Mouse (Mus musculus) lung, embryonic 14.5 days (tissue): ENCODE results near the gene Rbm14. TPM values are rescaled to one million over a fixed set of nuclear protein-coding genes. Genes with fewer than 3 reads are reported as not detected.
"Not testable (repeated sequence)": the region's sequence is repeated elsewhere in the genome, so short reads cannot be mapped to it uniquely, and the experiment has no call there.

Experiments
- ATAC-seq: fragments of 200-750 bp; cut with Nextera tagmentation; 2 replicates; pipeline ENCODE4 v1.8.0; 2017; ENCODE audit warnings: mild to moderate bottlenecking, moderate TSS enrichment, moderate library complexity; ENCODE audit not compliant: insufficient read depth
- DNase-seq: peaks from one replicate; pipeline ENCODE4 v3.0.0-alpha.2; 2015
- H3K27ac ChIP-seq: fragments of 300-500 bp; sonication (generic); 2 replicates; pipeline ENCODE4 v1.5.1; 2014; ENCODE audit warnings: low read depth, mild to moderate bottlenecking, moderate library complexity
- H3K27me3 ChIP-seq: fragments of 300-500 bp; sonication (generic); 2 replicates; pipeline ENCODE4 v1.6.1; 2014; ENCODE audit warnings: low read length, control low read depth; ENCODE audit not compliant: insufficient read depth
- H3K36me3 ChIP-seq: fragments of 300-500 bp; sonication (generic); 2 replicates; pipeline ENCODE4 v1.6.1; 2014; ENCODE audit warnings: control low read depth; ENCODE audit not compliant: insufficient read depth
- H3K4me1 ChIP-seq: fragments of 300-500 bp; sonication (generic); 2 replicates; pipeline ENCODE4 v1.6.1; 2014; ENCODE audit warnings: antibody characterized with exemption, control low read depth; ENCODE audit not compliant: insufficient read depth
- H3K4me2 ChIP-seq: fragments of 300-500 bp; sonication (generic); 2 replicates; pipeline ENCODE4 v1.6.1; 2014; ENCODE audit warnings: mild to moderate bottlenecking
- H3K4me3 ChIP-seq: fragments of 300-500 bp; sonication (generic); 2 replicates; pipeline ENCODE4 v1.5.1; 2014; ENCODE audit warnings: low read depth, low read length
- H3K9ac ChIP-seq: fragments of 300-500 bp; sonication (generic); 2 replicates; pipeline ENCODE4 v1.6.1; 2014
- H3K9me3 ChIP-seq: fragments of 300-500 bp; sonication (generic); 2 replicates; pipeline ENCODE4 v1.6.1; 2016; ENCODE audit warnings: low read depth, low read length, control low read depth
- CTCF ChIP-seq: IDR thresholded peaks from 2 replicates; pipeline ENCODE4 v1.5.1; 2016; ENCODE audit warnings: antibody characterized with exemption, low read depth
- WGBS: fragments of 180-500 bp; shearing (Covaris S2); extraction: QIAGEN DNeasy Blood & Tissue Kit; methylation state at CpG from one replicate; pipeline ENCODE4 v1.1.7; 2014; 5-methylcytosine and 5-hydroxymethylcytosine counted together
- polyA plus RNA-seq: library from polyadenylated mRNA; unstranded; fragments of >200 nt; fragmentation: Nextera tagmentation; extraction: Ambion mirVana; gene quantifications from 2 replicates; pipeline ENCODE4 v1.2.1, GENCODE M21; 2014

Gene Rbm14
- polyA plus RNA-seq, 1 experiment from 2014 or later = 101 TPM

DNA sequence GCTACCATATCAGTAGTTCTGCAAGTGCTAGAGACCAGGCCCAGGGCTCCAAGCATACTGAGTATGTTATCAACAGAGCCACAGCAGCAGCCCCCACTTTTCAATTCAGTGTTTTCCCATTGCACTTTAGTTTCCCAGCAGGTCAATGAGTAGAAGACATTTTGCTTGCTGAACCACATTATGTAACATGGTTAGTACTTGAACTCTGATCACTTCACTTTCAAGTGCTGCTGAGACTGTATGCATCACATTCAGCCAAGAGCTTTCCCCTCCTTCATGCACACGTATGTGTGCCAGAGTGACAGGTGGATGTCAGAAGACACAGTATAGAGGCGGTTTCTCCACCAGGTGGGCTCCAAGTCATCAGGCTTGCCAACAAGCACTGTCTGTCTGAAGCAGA, 28.5 kb downstream of the Rbm14 start:
- Histone ChIP-seq H3K4me2 (no peak overlapping the region), H3K27ac (no peak overlapping the region), H3K9ac (no peak overlapping the region), H3K9me3 (no peaks in the 10 kb centered on the region), H3K4me3 (no peak overlapping the region), H3K27me3 (no peaks in the 10 kb centered on the region), H3K4me1 (no peaks in the 10 kb centered on the region), H3K36me3 (peaks cover 91% of the 10 kb centered on the region)
- WGBS = 76% methylated on average over 2 of the region's 2 CpGs
- ATAC-seq (no peak), DNase-seq (no peak)
- no peak for TF ChIP-seq CTCF

DNA sequence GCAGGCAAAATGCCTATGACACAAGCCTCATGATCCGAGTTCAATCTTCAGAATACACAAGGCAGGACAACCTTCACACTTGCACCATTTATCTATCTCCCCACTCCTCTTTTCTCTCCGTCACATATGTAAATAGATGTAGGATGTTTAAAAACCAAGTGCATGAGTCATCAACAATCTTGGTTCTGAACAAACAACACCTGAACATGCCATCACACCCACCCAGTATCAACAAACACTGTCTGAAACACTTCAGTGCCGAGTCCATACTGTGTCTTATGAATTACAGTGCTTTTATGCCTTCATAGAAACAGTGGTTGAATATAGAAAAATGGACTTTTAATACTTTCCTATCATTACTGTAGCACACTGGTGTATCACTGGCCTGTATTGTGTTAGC, 38.6 kb downstream of the Rbm14 start:
- DNase-seq (no peak), ATAC-seq (no peak)
- Histone ChIP-seq H3K9ac (no peak overlapping the region), H3K27ac (no peak overlapping the region), H3K4me1 (no peaks in the 10 kb centered on the region), H3K4me2 (no peak overlapping the region), H3K36me3 (peaks cover 95% of the 10 kb centered on the region), H3K27me3 (no peaks in the 10 kb centered on the region), H3K9me3 (no peaks in the 10 kb centered on the region), H3K4me3 (no peak overlapping the region)
- WGBS = 45% methylated on average over 3 of the region's 3 CpGs
- no peak for TF ChIP-seq CTCF

DNA sequence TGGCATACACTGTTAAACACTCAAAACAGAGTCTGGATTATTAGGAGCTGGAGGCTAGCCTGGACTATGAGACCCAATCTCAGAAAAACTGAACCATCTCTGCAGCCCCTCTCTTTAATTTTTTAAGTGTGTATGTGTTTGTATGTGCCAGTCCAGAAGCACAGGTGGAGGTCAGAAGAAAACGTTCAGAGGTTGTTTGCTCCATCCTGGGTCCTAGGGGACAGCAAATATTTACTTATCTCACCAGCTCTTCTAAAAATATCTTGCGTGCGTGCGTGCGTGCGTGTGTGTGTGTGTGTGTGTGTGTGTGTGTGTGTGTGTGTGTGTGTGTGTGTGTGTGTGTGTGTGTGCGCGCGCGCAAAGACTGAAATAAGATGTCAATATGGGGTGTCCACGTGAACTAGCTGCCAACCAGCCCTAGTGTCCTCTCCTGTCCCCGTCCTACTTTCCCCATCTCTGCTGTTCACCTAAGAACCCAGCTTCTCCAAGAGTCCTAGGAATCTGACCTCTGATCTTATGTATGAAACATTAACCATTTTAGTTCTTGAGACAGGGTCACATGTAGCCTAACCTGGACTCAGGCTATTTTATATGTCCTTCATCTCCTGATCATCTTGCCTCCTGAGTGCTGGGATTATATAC, 43.8 kb downstream of the Rbm14 start:
- H3K27me3 ChIP-seq = no peaks in the 10 kb centered on the region
- no peaks in the 10 kb centered on the region for H3K4me1 ChIP-seq
- WGBS = 71% methylated on average over 12 of the region's 12 CpGs
- no peak overlapping the region for H3K4me3 ChIP-seq
- peaks cover 95% of the 10 kb centered on the region for H3K36me3 ChIP-seq
- no peak for DNase-seq
- H3K9me3 ChIP-seq = no peaks in the 10 kb centered on the region
- no peak overlapping the region for H3K9ac ChIP-seq
- H3K4me2 ChIP-seq = no peak overlapping the region
- no peak overlapping the region for H3K27ac ChIP-seq
- no peak for TF ChIP-seq CTCF
- no peak for ATAC-seq

DNA sequence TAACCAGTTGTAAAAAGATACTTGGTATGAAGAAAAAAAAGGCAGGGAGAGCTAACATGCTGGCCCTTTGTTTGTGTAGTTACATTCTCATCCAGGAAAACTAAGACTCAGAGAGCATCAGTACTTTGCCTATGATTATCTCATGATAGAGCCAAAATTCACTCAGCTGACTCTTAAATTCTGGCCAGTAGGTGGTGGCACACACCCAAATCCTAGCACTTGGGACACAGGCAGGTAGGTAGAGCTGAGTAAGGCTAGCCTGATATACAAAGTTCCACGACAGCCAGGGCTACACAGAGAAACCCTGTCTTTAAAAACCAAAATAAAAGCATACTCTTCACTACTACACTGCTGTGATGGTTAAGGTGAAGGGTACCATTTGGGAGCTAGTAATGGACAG, 48.6 kb downstream of the Rbm14 start:
- Histone ChIP-seq H3K4me3 (no peak overlapping the region), H3K4me1 (peaks cover 2% of the 10 kb centered on the region; the same call in 1 of the 2 replicates), H3K9me3 (no peaks in the 10 kb centered on the region), H3K27me3 (no peaks in the 10 kb centered on the region), H3K9ac (no peak overlapping the region), H3K36me3 (peaks cover 90% of the 10 kb centered on the region), H3K27ac (no peak overlapping the region), H3K4me2 (no peak overlapping the region)
- WGBS = 61% methylated on average over 1 of the region's 1 CpGs
- no peak for ATAC-seq
- DNase-seq = no peak
- TF ChIP-seq CTCF = peak; percentile 26; the same call in 1 of the 2 replicates

DNA sequence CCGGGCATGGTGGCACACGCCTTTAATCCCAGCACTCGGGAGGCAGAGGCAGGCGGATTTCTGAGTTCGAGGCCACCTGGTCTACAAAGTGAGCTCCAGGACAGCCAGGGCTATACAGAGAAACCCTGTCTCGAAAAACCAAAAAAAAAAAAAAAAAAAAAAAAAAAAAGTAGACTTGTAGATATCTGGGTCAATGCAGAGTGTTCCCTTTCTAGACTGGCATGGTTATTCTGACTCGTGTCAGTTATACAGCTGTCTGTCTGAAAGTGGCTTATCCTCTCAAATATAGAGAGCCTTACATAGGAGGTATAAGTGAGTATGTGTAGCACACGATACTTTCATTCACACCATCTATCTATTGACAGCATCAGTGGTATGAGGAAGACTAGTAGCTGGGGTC, 50.9 kb downstream of the Rbm14 start:
- ATAC-seq, H3K4me1 ChIP-seq, H3K4me2 ChIP-seq, H3K9me3 ChIP-seq, H3K4me3 ChIP-seq, H3K9ac ChIP-seq, H3K27me3 ChIP-seq, DNase-seq, H3K27ac ChIP-seq: not testable (repeated sequence)
- 87% methylated on average over 8 of the region's 8 CpGs for WGBS
- peaks cover 73% of the 10 kb centered on the region for H3K36me3 ChIP-seq

DNA sequence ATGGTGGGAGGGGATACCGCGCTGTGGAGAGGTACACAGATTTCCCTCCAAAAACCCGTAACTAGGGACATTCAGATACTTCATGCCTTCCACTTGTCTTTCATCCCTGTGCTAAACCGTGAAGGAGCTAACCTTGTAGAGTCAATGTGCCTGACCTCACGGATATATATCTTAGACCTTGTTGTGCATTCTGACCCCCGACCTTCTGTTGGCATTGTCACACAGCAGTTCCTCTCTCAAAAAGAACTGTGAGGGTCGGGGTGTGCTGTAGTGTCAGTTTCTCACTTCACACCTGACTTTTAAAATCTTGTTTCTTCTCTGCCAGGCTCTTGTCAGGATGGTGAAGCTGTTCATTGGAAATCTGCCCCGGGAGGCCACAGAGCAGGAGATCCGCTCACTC, 54.5 kb downstream of the Rbm14 start:
- TF ChIP-seq CTCF = no peak
- Histone ChIP-seq H3K9me3 (no peaks in the 10 kb centered on the region), H3K4me2 (peak overlapping the region; percentile 75), H3K4me1 (peaks cover 6% of the 10 kb centered on the region; the same call in 1 of the 2 replicates), H3K4me3 (peak overlapping the region; percentile 60), H3K36me3 (peaks cover 38% of the 10 kb centered on the region), H3K27ac (peak overlapping the region; percentile 91), H3K27me3 (no peaks in the 10 kb centered on the region), H3K9ac (peak overlapping the region; percentile 73)
- no peak for ATAC-seq
- DNase-seq = no peak
- WGBS = under 1% methylated on average over 9 of the region's 9 CpGs

DNA sequence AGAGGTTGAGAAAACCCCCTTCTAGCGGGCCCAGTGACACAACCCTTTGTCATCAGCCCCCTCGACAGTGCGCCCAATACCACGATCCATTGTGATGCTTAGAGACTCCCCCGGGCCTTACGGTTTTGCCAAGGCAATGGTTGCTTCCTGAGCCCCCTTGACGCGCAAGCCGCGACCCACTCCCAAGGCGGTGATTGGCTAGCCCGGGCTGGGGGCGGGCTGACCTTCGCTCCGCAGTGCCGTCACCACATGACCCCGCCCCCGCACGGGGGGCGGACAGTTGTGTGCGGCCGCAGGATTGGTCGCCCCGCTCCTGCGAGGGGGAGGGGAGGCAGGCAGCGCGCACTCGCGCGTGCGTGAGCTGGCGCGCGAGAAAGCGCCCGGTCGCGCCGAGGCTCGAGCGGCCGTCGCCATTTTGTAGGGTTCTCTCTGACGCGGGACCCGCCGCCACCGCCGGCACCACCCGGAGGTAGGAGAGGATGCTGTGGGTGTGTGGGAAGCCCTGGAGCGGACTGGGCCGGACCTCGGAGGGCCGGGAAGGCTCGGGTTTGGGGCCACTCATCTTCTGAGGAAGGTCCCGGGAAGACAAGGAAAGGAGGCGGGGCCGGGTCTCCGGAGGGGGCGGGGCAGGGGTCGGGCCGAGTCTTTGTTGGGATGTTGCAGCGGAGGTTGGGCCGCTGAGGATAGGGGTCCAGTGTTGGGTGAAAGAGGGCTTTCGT, 55.1 kb downstream of the Rbm14 start, which contains the start of gene Rbm4b:
Rbm4b (plus strand) TSS at position 305 of the 719 bp plus-strand sequence.
- no peaks in the 10 kb centered on the region for H3K9me3 ChIP-seq
- no peaks in the 10 kb centered on the region for H3K27me3 ChIP-seq
- peak within 1 kb of the TSS; percentile 60 for H3K4me3 ChIP-seq
- peak; percentile 99 for DNase-seq
- H3K4me1 ChIP-seq = peaks cover 6% of the 10 kb centered on the region; the same call in 1 of the 2 replicates
- H3K36me3 ChIP-seq = peaks cover 32% of the 10 kb centered on the region
- peak; percentile 97 for ATAC-seq
- TF ChIP-seq CTCF = no peak
- peak within 1 kb of the TSS; percentile 91 for H3K27ac ChIP-seq
- under 1% methylated on average over 64 of the region's 65 CpGs for WGBS
- peak within 1 kb of the TSS; percentile 73 for H3K9ac ChIP-seq
- peak within 1 kb of the TSS; percentile 75 for H3K4me2 ChIP-seq
